Mouse (Mus musculus) thymus, adult 2 months (tissue): ENCODE results near the gene Zdhhc18. TPM values are rescaled to one million over a fixed set of nuclear protein-coding genes. Genes with fewer than 3 reads are reported as not detected.
A peak's percentile ranks its signal among the peaks of the same experiment; 100 is the strongest.

Source experiments
- DNase-seq: peaks from one replicate; pipeline ENCODE4 v3.0.0; 2021
- H3K27ac ChIP-seq: fragments of 200-500 bp; 2 replicates; pipeline ENCODE4 v1.5.1; 2012; ENCODE audit warnings: low read length, control low read depth; ENCODE audit not compliant: control insufficient read depth, insufficient read depth
- H3K27me3 ChIP-seq: fragments of 200-500 bp; 2 replicates; pipeline ENCODE4 v1.6.1; 2012; ENCODE audit warnings: mild to moderate bottlenecking, low read length, moderate library complexity, mixed read lengths; ENCODE audit not compliant: control insufficient read depth, insufficient read depth
- H3K36me3 ChIP-seq: fragments of 200-500 bp; 2 replicates; pipeline ENCODE4 v1.6.1; 2012; ENCODE audit warnings: mild to moderate bottlenecking, low read length, moderate library complexity; ENCODE audit not compliant: control insufficient read depth, insufficient read depth
- H3K4me1 ChIP-seq: fragments of 200-500 bp; replicated peaks from 2 replicates; pipeline ENCODE4 v1.6.1; 2012; ENCODE audit warnings: low read length; ENCODE audit not compliant: control insufficient read depth, insufficient read depth
- H3K4me3 ChIP-seq: fragments of 200-500 bp; 2 replicates; pipeline ENCODE4 v1.5.1; 2012; ENCODE audit warnings: mild to moderate bottlenecking, low read length, control low read depth, moderate library complexity; ENCODE audit not compliant: control insufficient read depth, insufficient read depth
- CTCF ChIP-seq: fragments of 200-500 bp; IDR thresholded peaks from 2 replicates; pipeline ENCODE4 v1.5.1; 2012; ENCODE audit warnings: mild to moderate bottlenecking, control low read depth, low read length, moderate library complexity, borderline replicate concordance; ENCODE audit not compliant: control insufficient read depth, poor library complexity, insufficient read depth; ENCODE audit errors: extremely low read depth
- POLR2A ChIP-seq: fragments of 200-500 bp; IDR thresholded peaks from 2 replicates; pipeline ENCODE4 v1.6.1; 2012; ENCODE audit warnings: mild to moderate bottlenecking, low read length, control low read depth, moderate library complexity; ENCODE audit not compliant: control insufficient read depth, poor library complexity, insufficient read depth; ENCODE audit errors: extremely low read depth
- WGBS: fragments of 180-500 bp; shearing (Covaris S2); methylation state at CpG from one replicate; pipeline ENCODE4 v1.1.7; 2018; 5-methylcytosine and 5-hydroxymethylcytosine counted together
- polyA plus RNA-seq: library from polyadenylated mRNA; depleted of rRNA; stranded (reverse); fragments of >200 nt; gene quantifications from 2 replicates; pipeline ENCODE4 v1.2.3, GENCODE M21; 2012

The Zdhhc18 gene
- polyA plus RNA-seq, 1 experiment = 150 TPM

DNA sequence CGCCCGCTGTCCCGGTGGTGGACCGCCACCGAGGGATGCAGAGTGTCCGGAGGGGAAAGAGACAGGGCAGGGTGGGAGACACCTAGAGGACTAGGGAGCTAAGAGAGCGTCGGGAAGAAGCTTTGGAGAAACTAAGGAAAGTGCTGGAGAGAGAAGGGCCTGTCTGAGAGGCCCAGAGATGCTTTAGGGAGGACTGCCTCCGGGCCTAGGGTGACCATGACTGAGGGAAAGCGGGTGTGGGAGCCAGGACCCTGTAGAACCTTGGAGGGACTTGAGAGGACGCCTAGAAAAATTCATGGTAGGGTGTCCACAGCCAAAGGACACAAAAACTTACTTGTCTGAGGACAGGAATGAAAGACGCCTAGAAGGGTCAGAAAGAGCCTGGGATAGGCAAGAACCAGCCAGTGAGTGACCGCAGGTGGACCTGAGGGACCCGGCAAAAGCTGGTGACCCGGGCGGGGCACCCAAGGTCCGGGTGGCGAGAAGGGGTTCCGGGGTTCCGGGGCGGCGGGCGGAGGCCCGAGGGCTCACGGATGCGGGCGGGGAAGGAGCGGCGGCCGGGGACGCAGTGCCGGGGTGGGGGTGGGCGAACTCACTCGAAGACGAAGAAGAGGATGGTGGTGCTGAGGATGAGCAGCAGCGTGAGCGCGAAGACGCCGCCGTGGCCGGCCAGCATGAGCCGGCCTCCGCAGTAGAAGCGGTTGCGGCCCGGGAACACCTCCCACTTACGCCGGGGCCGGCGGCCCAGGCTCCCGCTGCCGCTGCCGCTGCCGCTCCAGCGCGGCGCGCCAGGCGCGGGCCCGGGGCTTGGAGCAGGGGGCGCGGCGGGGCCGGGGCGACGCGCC, 17.2 kb downstream of the Zdhhc18 start:
- H3K27me3 ChIP-seq = no peaks in the 10 kb centered on the region
- DNase-seq = peak; percentile 60
- no peaks in the 10 kb centered on the region for H3K36me3 ChIP-seq
- H3K4me3 ChIP-seq = peak overlapping the region; percentile 70
- WGBS = 3% methylated on average over 64 of the region's 69 CpGs
- H3K4me1 ChIP-seq = peaks cover 34% of the 10 kb centered on the region
- H3K27ac ChIP-seq = peak overlapping the region; percentile 57; the same call in 1 of the 2 replicates
- no peak for TF ChIP-seq CTCF

DNA sequence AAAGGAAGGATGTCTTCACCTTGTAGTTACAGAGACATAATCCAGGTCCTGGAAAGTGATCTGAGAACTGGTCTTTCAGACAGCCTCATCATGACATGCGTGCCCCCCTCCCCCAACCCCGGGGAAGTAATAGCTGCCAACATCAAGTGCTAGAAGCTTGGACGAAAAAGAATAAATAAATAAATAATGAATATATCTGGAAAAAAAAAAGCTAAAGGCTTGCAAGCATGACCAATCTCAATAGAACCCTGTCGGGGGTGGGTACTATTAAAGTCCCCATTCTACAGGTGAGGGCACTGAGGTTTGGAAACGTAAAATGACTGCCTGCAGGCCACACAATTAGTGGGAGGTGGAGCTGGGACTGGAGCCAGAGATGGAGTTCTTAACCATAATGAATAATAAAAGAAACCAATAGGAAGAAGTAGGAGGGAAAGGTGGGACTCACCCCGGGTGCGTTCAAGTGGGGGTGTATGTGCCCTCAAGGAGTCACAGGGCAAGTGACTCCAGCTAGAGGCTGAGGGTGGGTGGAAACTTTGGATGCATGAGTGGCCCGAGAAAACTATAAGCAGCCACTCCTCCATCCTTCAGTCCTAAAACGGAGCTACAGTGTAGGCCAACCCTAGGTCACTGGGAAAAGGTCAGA, 18.1 kb downstream of the Zdhhc18 start:
- H3K27ac ChIP-seq = peak overlapping the region; percentile 57; the same call in 1 of the 2 replicates
- peaks cover under 1% of the 10 kb centered on the region; the same call in 1 of the 2 replicates for H3K36me3 ChIP-seq
- TF ChIP-seq CTCF (no peak), POLR2A (no peak)
- H3K4me1 ChIP-seq = peaks cover 37% of the 10 kb centered on the region
- H3K27me3 ChIP-seq = no peaks in the 10 kb centered on the region
- peak overlapping the region; percentile 70 for H3K4me3 ChIP-seq
- 17% methylated on average over 9 of the region's 9 CpGs for WGBS
- DNase-seq = no peak

DNA sequence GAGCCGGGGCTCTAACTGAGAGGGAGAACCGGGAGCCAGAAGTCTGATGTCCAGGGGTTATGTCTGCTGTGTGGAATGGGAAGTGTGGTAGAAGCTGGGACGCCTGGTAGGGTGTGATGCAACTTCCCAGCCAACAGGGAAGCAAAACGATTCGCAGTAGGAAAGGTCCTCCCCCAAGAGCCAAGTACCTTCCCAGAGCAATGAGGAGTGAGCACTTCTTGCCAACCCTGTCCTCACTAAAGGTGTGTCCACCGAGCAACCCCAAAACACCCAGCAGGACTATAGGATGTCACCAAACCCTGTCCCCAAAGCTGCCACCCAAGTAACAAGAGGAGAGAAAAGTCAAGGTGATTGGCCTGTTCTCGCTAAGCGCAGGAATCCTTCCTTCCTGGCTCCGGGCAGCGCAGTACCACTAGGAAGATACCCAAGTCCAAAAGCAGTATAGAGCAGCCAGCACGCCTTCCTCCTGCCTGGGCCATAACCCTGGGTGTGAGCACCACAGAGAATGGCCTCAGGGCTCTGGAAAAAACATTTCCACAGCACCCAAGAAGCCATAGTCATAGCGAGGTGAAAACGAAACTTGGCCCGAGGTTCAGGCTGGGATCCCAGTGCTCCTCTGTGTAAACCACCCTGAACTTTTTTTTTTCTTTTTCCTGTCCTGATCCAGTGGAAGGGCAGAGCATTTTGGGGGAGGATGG, 18.7 kb downstream of the Zdhhc18 start:
- peaks cover 44% of the 10 kb centered on the region for H3K4me1 ChIP-seq
- no peak for TF ChIP-seq CTCF
- TF ChIP-seq POLR2A = no peak
- peak overlapping the region; percentile 43 for H3K4me3 ChIP-seq
- H3K27me3 ChIP-seq = no peaks in the 10 kb centered on the region
- peak overlapping the region; percentile 30; the same call in 1 of the 2 replicates for H3K27ac ChIP-seq
- no peak for DNase-seq
- peaks cover 4% of the 10 kb centered on the region; the same call in 1 of the 2 replicates for H3K36me3 ChIP-seq
- WGBS = 51% methylated on average over 14 of the region's 14 CpGs

DNA sequence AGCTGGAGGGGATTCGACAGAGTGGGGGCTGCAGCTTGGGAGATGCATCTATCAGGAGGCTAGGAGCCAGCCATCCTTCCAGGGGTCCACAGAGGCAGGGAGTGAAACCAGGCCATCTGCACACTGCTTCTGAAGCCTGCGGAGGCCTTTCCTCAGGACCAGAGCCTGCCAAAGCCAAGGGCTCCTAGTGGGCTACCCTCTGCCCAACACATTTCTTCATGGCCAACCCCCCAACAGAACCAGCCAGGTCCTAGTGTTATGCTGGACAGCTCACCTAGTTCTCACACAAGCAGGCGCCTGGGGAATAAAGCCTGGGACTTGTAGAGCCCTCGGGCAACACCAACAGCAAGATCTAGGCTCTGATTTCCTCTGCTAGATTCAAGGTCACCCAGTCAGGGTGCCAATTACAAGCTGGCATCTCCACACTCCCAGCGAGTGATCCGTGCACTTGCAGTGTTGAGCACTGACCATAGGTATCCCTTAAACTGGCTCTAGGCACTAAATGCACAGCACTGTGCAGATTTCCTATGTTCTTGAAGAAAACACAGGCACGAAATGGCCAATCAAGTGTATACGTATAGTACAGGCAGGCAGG, 19.5 kb downstream of the Zdhhc18 start:
- no peak for TF ChIP-seq POLR2A
- TF ChIP-seq CTCF = no peak
- Histone ChIP-seq H3K4me3 (no peak overlapping the region), H3K4me1 (peaks cover 52% of the 10 kb centered on the region), H3K36me3 (peaks cover 4% of the 10 kb centered on the region; the same call in 1 of the 2 replicates), H3K27me3 (no peaks in the 10 kb centered on the region), H3K27ac (no peak overlapping the region)
- no peak for DNase-seq
- 92% methylated on average over 8 of the region's 8 CpGs for WGBS

DNA sequence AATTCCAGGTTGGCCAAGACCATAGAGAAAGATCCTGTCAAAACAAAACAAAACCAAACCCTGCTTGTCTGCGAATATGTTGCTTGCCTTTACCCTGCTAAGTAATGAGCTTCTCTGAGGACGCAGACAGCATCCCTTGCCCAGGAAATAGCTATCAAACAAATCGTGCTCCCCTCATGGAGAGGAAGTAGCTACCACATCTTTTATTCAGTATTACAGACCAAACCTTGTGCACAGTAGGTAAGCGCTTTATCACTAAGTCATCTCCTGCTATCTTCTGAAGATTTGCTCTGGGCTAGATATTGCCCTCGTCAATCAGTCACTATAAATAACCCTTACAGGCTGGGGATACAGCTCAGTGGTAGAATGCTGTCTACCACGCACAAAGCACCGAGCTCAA, 20.8 kb downstream of the Zdhhc18 start:
- DNase-seq = no peak
- no peak overlapping the region for H3K4me3 ChIP-seq
- no peak for TF ChIP-seq CTCF
- TF ChIP-seq POLR2A = no peak
- H3K4me1 ChIP-seq = peaks cover 64% of the 10 kb centered on the region
- WGBS = 34% methylated on average over 7 of the region's 7 CpGs
- H3K27ac ChIP-seq = 0 out of 2 replicates have a peak overlapping the region, but pooled peaks have one; percentile 18
- H3K36me3 ChIP-seq = peaks cover 4% of the 10 kb centered on the region; the same call in 1 of the 2 replicates
- no peaks in the 10 kb centered on the region for H3K27me3 ChIP-seq

DNA sequence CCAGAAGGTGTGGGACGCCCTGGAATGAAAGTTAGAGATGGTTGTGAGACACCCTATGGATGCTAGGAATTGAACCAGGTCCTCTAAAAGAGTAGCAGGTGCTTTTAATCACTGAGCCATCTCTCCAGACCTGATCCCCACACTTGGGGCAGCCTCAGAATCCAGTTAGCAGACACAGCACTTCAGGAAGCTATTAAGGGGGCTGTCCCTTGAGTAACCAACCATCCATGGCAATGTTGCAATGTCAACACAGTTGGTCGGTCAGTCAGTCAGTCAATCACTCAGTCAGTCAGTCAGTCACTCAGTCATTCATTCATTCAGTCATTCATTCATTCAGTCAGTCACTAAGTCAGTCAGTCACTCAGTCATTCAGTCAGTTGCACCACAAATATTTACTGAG, 21.4 kb downstream of the Zdhhc18 start:
- WGBS = 94% methylated on average over 2 of the region's 2 CpGs

More for the DNA sequence above, 21.4 kb downstream of the Zdhhc18 start:
- H3K27ac ChIP-seq = no peak overlapping the region
- H3K4me3 ChIP-seq = no peak overlapping the region
- peaks cover 67% of the 10 kb centered on the region for H3K4me1 ChIP-seq
- no peak for DNase-seq
- no peak for TF ChIP-seq POLR2A
- TF ChIP-seq CTCF = no peak
- no peaks in the 10 kb centered on the region for H3K27me3 ChIP-seq
- peaks cover 4% of the 10 kb centered on the region; the same call in 1 of the 2 replicates for H3K36me3 ChIP-seq
